Mouse (Mus musculus): ENCODE measurements at regions not wholly inside any gene's neighbourhood (a gene's known extent, or its start where the extent isn't known, plus 50 kb on each side); places are given as distances from the start of the nearest gene placed in this dataset.

- TF ChIP-seq GATA1 (IDR thresholded peaks at IDR 0.05; ENCODE audit: low read length): no peak
Observed at GRCm38 (mm10) chr2:15273446-15273845, 218.6 kb upstream of the Nsun6 start.

DNA sequence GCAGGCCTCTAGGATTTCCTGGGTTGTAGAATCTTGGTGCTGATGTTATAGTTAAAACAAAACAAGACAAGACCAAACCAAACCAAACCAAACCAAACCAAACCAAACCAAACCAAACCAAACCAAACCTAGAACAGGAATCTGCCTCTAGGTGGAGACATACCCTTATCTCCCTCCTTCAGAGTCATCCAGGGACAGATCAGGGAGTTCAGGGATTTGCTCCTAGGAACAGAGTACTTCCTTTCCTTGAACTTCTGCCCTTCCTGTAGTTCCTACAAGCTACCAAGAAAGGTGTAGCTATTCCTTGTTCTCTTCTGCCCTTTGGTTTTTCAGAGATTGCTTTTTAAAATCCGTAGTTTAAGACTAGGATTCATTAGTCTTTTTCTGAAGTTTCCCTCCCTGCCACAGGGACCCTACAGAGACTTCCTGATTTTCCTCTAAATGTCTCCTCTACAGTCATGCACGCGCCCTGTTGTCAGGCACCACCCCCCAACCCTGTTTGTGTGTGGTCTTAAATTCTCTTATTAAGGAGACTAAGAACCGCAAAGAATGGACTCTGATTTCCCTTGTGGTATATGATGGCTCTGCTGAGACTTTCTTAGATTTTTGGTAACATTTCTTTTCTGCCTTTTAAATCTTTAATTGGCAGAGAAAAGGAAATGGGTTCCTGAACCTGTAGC lies 205.8 kb upstream of the Nsun6 start:
- no peak for TF ChIP-seq GATA1 (IDR thresholded peaks at IDR 0.05; ENCODE audit: low read length)

DNA sequence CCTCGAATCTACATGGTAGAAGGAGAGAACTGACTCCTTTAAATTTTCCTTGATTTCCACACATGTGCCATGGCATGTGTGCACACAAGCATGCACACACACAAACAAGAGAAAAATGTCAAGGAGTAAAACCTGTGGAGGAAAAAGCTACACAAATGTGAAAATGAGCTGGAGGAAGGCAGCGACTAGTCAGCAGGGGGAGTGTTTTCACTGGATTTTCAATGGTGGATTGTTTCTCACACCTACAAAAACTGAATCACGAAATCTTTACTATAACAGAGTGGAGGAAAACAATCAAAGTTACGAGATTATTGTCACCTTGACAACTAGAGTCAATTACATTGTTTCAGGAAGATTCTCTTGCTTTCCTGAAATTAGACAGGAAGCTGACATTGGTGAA lies 167.0 kb upstream of the Nsun6 start:
- TF ChIP-seq GATA1 (IDR thresholded peaks at IDR 0.05; ENCODE audit: low read length): no peak

GRCm38 (mm10) chr2:15188091-15188490 lies 133.2 kb upstream of the Nsun6 start:
- no peak for TF ChIP-seq GATA1 (IDR thresholded peaks at IDR 0.05; ENCODE audit: low read length)

DNA sequence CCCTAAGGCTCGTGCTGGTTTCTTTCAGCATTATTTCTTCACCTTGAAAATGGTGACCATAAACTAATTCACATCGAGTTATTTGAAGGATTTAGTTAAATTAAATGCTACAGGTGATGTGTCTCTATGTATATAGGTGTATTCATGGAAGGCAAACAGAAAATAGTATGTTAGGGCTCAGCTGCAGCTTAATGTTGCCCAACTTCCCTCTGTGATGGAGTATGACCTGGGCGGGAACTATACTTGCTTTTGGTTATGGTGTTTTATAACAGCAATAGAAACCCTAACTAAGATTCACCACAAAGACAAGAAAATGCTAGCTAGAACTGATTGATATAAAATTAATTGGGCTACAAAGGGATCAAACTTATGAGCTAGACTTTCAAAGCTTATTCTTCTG lies 126.1 kb upstream of the Nsun6 start:
- no peak for TF ChIP-seq GATA1 (IDR thresholded peaks at IDR 0.05; ENCODE audit: low read length)

DNA sequence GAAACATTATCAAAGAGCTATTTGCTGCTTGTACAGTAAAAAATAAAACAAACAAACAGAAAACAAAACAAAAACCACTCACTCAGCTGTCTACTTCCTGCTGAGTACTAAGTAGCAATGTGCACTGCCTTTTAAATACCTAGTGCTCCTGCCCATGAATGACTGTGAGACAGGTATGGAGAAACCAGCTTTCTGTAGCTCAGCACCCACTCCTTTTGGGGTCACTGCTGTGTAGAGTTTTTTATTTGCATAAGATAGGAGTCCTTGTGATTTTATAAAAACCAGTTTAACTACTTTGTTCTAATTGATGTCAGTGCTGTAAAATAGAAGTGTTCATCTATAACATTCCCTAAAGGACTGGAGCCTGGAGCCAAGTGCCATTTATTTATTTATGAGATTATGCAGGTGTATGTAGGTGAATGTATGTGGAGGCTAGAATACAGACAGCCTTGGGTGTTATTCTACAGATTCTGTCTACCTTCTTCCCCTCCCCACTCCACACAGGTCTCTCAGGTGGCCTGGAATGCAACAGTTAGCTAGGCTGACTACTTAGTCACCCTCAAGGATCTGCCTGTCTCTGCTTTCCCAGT lies 111.7 kb upstream of the Nsun6 start:
- no peak for TF ChIP-seq GATA1 (IDR thresholded peaks at IDR 0.05; ENCODE audit: low read length)

- TF ChIP-seq GATA1 (IDR thresholded peaks at IDR 0.05; ENCODE audit: low read length): no peak
Observed at GRCm38 (mm10) chr2:15165830-15166229, 111.0 kb upstream of the Nsun6 start.

DNA sequence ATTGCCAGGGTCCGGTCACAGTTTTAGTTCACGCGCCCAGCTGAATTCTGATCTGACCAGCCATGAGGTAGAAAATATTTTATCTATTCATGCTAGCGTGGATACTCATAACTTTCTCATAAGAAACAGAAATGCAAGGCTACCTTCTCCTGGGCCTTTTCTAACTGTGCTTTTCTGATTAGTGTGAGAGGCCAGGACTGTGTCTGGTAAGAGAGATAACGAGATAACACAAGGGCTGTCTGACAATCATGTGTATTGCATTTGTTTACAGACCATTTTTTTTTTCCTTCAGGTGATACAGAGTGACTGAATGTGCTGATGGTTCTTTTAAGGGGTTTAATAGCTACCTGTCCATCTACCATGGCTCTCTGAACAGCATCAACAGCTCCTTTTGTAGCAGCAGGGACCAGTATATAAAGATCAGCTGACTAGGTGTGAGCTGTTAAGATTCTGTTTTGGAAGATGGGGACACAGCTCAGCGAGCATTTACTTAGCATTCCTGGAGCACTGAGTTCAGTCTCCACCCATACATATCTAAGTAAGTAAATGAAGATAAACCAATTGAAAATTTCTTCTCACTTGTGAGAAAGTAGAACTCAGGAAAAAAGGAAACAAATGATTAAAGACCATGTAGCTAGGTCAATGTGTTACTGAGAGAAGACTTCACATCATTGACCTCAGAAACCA lies 109.0 kb upstream of the Nsun6 start:
- TF ChIP-seq GATA1 (IDR thresholded peaks at IDR 0.05; ENCODE audit: low read length): peak; percentile 66

DNA sequence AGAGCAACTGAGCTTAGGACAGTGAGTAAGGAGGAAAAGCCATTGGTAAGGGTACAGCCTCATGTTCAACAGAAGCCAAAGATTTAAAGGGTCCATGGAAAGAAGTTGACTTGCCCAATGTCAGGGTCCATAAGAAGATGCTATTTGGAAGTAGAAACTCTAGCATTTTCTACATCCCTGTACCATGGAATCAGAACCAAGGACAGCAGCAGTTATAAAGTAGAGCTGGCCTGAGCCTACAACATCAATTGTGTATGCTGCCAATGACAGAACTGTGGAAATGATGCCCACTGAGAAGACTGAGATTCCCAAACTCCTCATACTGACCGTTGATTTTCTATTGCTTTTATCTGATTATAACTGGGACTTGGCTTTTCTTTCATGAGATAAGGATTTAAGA lies 107.0 kb upstream of the Nsun6 start:
- no peak for TF ChIP-seq GATA1 (IDR thresholded peaks at IDR 0.05; ENCODE audit: low read length)

GRCm38 (mm10) chr2:15157622-15158021 lies 102.8 kb upstream of the Nsun6 start:
- TF ChIP-seq GATA1 (IDR thresholded peaks at IDR 0.05; ENCODE audit: low read length): no peak

- no peak for TF ChIP-seq GATA1 (IDR thresholded peaks at IDR 0.05; ENCODE audit: low read length)
Observed at GRCm38 (mm10) chr2:15150823-15151222, 96.0 kb upstream of the Nsun6 start.

- TF ChIP-seq GATA1 (IDR thresholded peaks at IDR 0.05; ENCODE audit: low read length): no peak
Observed at GRCm38 (mm10) chr2:15148381-15148780, 93.5 kb upstream of the Nsun6 start.

DNA sequence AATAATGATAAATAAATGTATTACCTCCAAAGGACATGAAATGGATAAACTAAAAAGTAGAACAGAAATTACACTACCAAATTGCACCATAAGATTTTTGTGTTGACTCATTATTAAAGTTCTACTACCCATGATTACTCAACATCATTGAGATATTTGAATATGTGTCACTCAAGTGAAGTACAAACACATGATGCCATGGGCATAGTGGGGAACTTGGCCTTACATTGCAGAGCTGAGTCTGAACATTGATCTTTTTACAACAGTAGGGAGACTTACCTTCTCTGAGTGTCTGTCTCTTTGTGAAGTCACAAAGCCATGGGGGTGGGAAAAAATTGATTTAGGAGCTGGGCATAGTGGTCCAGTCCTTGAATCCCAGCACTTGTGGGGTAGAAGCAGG lies 92.1 kb upstream of the Nsun6 start:
- no peak for TF ChIP-seq GATA1 (IDR thresholded peaks at IDR 0.05; ENCODE audit: low read length)

DNA sequence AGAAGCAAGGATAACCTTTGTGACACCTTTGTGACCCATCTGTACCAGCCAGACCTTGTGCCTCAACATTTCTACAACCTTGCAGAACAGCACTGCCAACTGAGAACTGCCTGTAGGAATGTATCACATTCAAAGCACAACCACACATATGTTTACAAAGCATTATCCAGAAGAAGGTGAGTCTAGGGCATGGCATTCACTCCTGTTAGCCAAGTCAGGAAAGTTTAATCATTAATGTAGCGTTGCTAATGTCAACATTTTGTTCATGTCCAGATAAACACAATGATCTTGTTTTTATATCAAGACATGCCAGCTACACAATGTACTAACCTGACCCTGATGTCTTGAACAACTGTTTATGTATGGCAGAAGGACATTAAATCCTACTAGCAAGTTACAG lies 91.5 kb upstream of the Nsun6 start:
- TF ChIP-seq GATA1 (IDR thresholded peaks at IDR 0.05; ENCODE audit: low read length): no peak

DNA sequence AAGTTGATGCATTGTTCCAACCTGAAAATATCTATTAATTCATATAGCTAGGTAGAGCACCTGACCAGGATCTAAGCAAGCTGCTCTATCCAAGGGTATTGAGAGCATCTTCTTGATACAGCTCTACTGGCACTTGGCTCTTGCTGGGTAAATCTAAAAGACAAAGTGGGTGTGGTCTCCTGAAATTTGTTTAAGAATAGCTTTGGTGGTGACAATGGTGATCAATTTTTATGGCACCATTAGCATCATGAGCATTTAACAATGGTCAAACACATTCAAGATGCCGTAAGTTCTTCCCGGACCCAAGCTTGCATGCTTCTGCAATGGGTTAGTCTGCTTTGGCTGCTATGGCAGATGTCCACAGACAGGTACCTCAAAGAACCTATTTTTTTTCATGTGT lies 89.9 kb upstream of the Nsun6 start:
- no peak for TF ChIP-seq GATA1 (IDR thresholded peaks at IDR 0.05; ENCODE audit: low read length)

DNA sequence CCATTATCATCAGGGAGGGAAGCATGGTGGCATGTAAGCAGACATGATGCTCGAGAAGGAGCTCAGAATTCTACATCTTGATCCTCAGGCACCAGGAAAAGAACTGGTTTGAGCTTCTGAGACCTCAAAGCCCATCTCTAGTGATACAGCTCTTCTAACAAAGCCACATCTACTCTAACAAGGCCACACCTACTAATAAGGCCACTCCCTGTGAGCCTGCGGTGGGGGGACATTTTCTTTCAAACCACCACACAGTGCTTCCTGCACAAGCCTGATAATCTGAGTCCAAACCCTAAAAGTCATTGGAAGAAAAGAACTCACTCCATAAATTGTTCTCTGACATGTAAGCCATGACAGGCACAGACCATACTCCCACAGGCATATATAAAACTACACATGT lies 85.0 kb upstream of the Nsun6 start:
- TF ChIP-seq GATA1 (IDR thresholded peaks at IDR 0.05; ENCODE audit: low read length): no peak

Data from G1E-ER4 (cell line).